Mouse (Mus musculus) small intestine, adult 2 months (tissue): ENCODE results near the gene Tmem108.

Experiments used
- CTCF ChIP-seq: fragments of 200-500 bp; IDR thresholded peaks from 2 replicates; pipeline ENCODE4 v1.5.1; 2012; ENCODE audit warnings: low read depth, mild to moderate bottlenecking, control low read depth, inconsistent platforms, low read length, moderate library complexity, mixed read lengths; ENCODE audit not compliant: insufficient replicate concordance, insufficient read length; ENCODE audit errors: extremely low read depth
- POLR2A ChIP-seq: fragments of 200-500 bp; IDR thresholded peaks from 2 replicates; pipeline ENCODE4 v1.6.1; 2012; ENCODE audit warnings: low read depth, mild to moderate bottlenecking, control low read depth, inconsistent platforms, low read length, moderate library complexity

- no peak for TF ChIP-seq POLR2A
- TF ChIP-seq CTCF = no peak
Observed at GRCm38 (mm10) chr9:103715352-103715751, 46.3 kb downstream of the Tmem108 start.
